Mouse (Mus musculus) granulocyte monocyte progenitor cell, adult 5-6 weeks (primary cell): Measurements from ENCODE around the gene Ergic1. TPM values are rescaled to one million over a fixed set of nuclear protein-coding genes. Genes with fewer than 3 reads are reported as not detected.

Experiments used
- ATAC-seq: replicated peaks from 2 replicates; pipeline ENCODE4 v1.8.0; 2016; ENCODE audit warnings: mild to moderate bottlenecking, moderate TSS enrichment, inconsistent platforms; ENCODE audit not compliant: poor library complexity, severe bottlenecking
- total RNA-seq, 2 experiments: library from RNA; stranded (forward) in 1 of 2; stranded (reverse) in 1 of 2; fragments of 200-712, 200-1000 nt in 1 of 2; fragments of >200 nt in 1 of 2; fragmentation: Nextera tagmentation in 1 of 2; gene quantifications; 2 replicates each; pipeline ENCODE4 v1.2.3; 2014 to 2017

The Ergic1 gene
- total RNA-seq (2014; fragmentation: Nextera tagmentation), result 88.4 and 89.5 TPM in 2 replicates
- 51.5 and 52.4 TPM in 2 replicates for total RNA-seq (2017)

GRCm38 (mm10) chr17:26561290-26561640 is at the start of gene Ergic1:
Ergic1 (plus strand) TSS chr17:26561489.
- ATAC-seq, result peak; percentile 98

- ATAC-seq, result peak; percentile 49
These were observed 49.2 kb upstream of the Ergic1 start for GRCm38 (mm10) chr17:26511816-26512774.

GRCm38 (mm10) chr17:26512961-26513360 is 48.3 kb upstream of the Ergic1 start:
- peak; percentile 4; the same call in 1 of the 2 replicates for ATAC-seq

- ATAC-seq, result no peak
These were observed 47.6 kb upstream of the Ergic1 start for GRCm38 (mm10) chr17:26513459-26514290.

GRCm38 (mm10) chr17:26514581-26515030 is 46.7 kb upstream of the Ergic1 start:
- ATAC-seq, result peak; percentile 7; the same call in 1 of the 2 replicates

GRCm38 (mm10) chr17:26515675-26516074 is 45.6 kb upstream of the Ergic1 start:
- no peak for ATAC-seq

- no peak for ATAC-seq
These were observed 43.0 kb upstream of the Ergic1 start for GRCm38 (mm10) chr17:26518306-26518705.

- ATAC-seq, result no peak
These were observed 38.6 kb upstream of the Ergic1 start for GRCm38 (mm10) chr17:26522711-26523110.

GRCm38 (mm10) chr17:26524316-26524715 is 37.0 kb upstream of the Ergic1 start:
- ATAC-seq, result no peak

GRCm38 (mm10) chr17:26524801-26525200 is 36.5 kb upstream of the Ergic1 start:
- 0 out of 2 replicates have a peak, but pooled peaks have one; percentile 17 for ATAC-seq

GRCm38 (mm10) chr17:26525316-26525715 is 36.0 kb upstream of the Ergic1 start:
- ATAC-seq, result no peak

- ATAC-seq, result no peak
These were observed 34.0 kb upstream of the Ergic1 start for GRCm38 (mm10) chr17:26527291-26527690.

GRCm38 (mm10) chr17:26528751-26529150 is 32.5 kb upstream of the Ergic1 start:
- no peak for ATAC-seq

- no peak for ATAC-seq
These were observed 31.5 kb upstream of the Ergic1 start for GRCm38 (mm10) chr17:26529791-26530241.

GRCm38 (mm10) chr17:26530590-26531081 is 30.7 kb upstream of the Ergic1 start:
- ATAC-seq, result no peak

- ATAC-seq, result peak; percentile 34
These were observed 29.8 kb upstream of the Ergic1 start for GRCm38 (mm10) chr17:26531395-26532027.

- ATAC-seq, result peak; percentile 45
These were observed 28.7 kb upstream of the Ergic1 start for GRCm38 (mm10) chr17:26532476-26533045.

GRCm38 (mm10) chr17:26533871-26534372 is 27.4 kb upstream of the Ergic1 start:
- ATAC-seq, result peak; percentile 47

GRCm38 (mm10) chr17:26534695-26535094 is 26.6 kb upstream of the Ergic1 start:
- ATAC-seq, result no peak
